Mouse (Mus musculus) midbrain, embryonic 16.5 days (tissue): Measurements from ENCODE around the gene Aph1c. TPM values are rescaled to one million over a fixed set of nuclear protein-coding genes. Genes with fewer than 3 reads are reported as not detected.
"Not testable (repeated sequence)": the region's sequence is repeated elsewhere in the genome, so short reads cannot be mapped to it uniquely, and the experiment has no call there.

Source experiments
- ATAC-seq: fragments of 200-750 bp; cut with Nextera tagmentation; 2 replicates; pipeline ENCODE4 v1.8.0; 2017; ENCODE audit warnings: moderate TSS enrichment
- H3K27ac ChIP-seq: fragments of 300-500 bp; sonication (generic); 2 replicates; pipeline ENCODE4 v1.5.1; 2014; ENCODE audit warnings: mild to moderate bottlenecking, low read length, mixed read lengths
- H3K27me3 ChIP-seq: fragments of 300-500 bp; sonication (generic); 2 replicates; pipeline ENCODE4 v1.6.1; 2014; ENCODE audit warnings: low read depth, low read length, mixed read lengths; ENCODE audit not compliant: control insufficient read depth, insufficient read depth
- H3K36me3 ChIP-seq: fragments of 300-500 bp; sonication (generic); 2 replicates; pipeline ENCODE4 v1.6.1; 2014; ENCODE audit warnings: mild to moderate bottlenecking, low read length, moderate library complexity, mixed read lengths; ENCODE audit not compliant: control insufficient read depth, insufficient read depth
- H3K4me1 ChIP-seq: fragments of 300-500 bp; sonication (generic); 2 replicates; pipeline ENCODE4 v1.6.1; 2014; ENCODE audit warnings: mild to moderate bottlenecking, low read length, mixed read lengths; ENCODE audit not compliant: control insufficient read depth, insufficient read depth
- H3K4me2 ChIP-seq: fragments of 300-500 bp; sonication (generic); 2 replicates; pipeline ENCODE4 v1.6.1; 2014; ENCODE audit warnings: mild to moderate bottlenecking, low read length, mixed read lengths
- H3K4me3 ChIP-seq: fragments of 300-500 bp; sonication (generic); 2 replicates; pipeline ENCODE4 v1.5.1; 2014; ENCODE audit warnings: low read depth, mild to moderate bottlenecking, low read length, moderate library complexity, mixed read lengths
- H3K9ac ChIP-seq: fragments of 300-500 bp; sonication (generic); 2 replicates; pipeline ENCODE4 v1.6.1; 2014; ENCODE audit warnings: low read depth, low read length, mixed read lengths
- H3K9me3 ChIP-seq: fragments of 300-500 bp; sonication (generic); replicated peaks from 2 replicates; pipeline ENCODE4 v1.6.1; 2014; ENCODE audit warnings: mild to moderate bottlenecking, low read length, mixed read lengths; ENCODE audit not compliant: control insufficient read depth, poor library complexity, severe bottlenecking
- WGBS: fragments of 180-500 bp; shearing (Covaris S2); extraction: QIAGEN DNeasy Blood & Tissue Kit; methylation state at CpG from one replicate; pipeline ENCODE4 v1.1.7; 2014; 5-methylcytosine and 5-hydroxymethylcytosine counted together
- polyA plus RNA-seq: library from polyadenylated mRNA; unstranded; fragments of >200 nt; fragmentation: Nextera tagmentation; extraction: Ambion mirVana; gene quantifications from 2 replicates; pipeline ENCODE4 v1.2.1, GENCODE M21; 2015

The Aph1c gene
- polyA plus RNA-seq, 1 experiment from 2014 or later, result 3.0 TPM

- Histone ChIP-seq H3K4me1 (no peaks in the 10 kb centered on the region), H3K36me3 (no peaks in the 10 kb centered on the region), H3K4me2 (no peak overlapping the region), H3K27ac (no peak overlapping the region), H3K27me3 (no peaks in the 10 kb centered on the region), H3K9me3 (peaks cover 6% of the 10 kb centered on the region; the same call in 1 of the 2 replicates), H3K4me3 (no peak overlapping the region), H3K9ac (no peak overlapping the region)
- ATAC-seq, result no peak
Observed at GRCm38 (mm10) chr9:66873531-66873930, 39.0 kb upstream of the Aph1c start.

GRCm38 (mm10) chr9:66873009-66873408 is 38.5 kb upstream of the Aph1c start:
- not testable (repeated sequence) for H3K4me1 ChIP-seq, ATAC-seq, H3K4me3 ChIP-seq, H3K4me2 ChIP-seq, H3K27me3 ChIP-seq, H3K9me3 ChIP-seq, H3K27ac ChIP-seq, H3K9ac ChIP-seq, H3K36me3 ChIP-seq
- WGBS, result 88% methylated on average over 2 of the region's 2 CpGs

GRCm38 (mm10) chr9:66872015-66872727 is 37.6 kb upstream of the Aph1c start:
- ATAC-seq, result no peak
- H3K9me3 ChIP-seq, result peaks cover 6% of the 10 kb centered on the region; the same call in 1 of the 2 replicates
- H3K27ac ChIP-seq, result no peak overlapping the region
- no peaks in the 10 kb centered on the region for H3K4me1 ChIP-seq
- no peak overlapping the region for H3K9ac ChIP-seq
- no peaks in the 10 kb centered on the region for H3K36me3 ChIP-seq
- whole genome bisulfite sequencing, result 81% methylated on average over 10 of the region's 10 CpGs
- H3K27me3 ChIP-seq, result no peaks in the 10 kb centered on the region
- H3K4me3 ChIP-seq, result no peak overlapping the region
- no peak overlapping the region for H3K4me2 ChIP-seq

- no peak for ATAC-seq
- Histone ChIP-seq H3K27me3 (no peaks in the 10 kb centered on the region), H3K27ac (no peak overlapping the region), H3K4me3 (no peak overlapping the region), H3K9ac (no peak overlapping the region), H3K9me3 (no peaks in the 10 kb centered on the region), H3K4me2 (no peak overlapping the region), H3K36me3 (no peaks in the 10 kb centered on the region; the same call in 1 of the 2 replicates), H3K4me1 (no peaks in the 10 kb centered on the region; the same call in 1 of the 2 replicates)
- WGBS, result 61% methylated on average over 3 of the region's 3 CpGs
Observed at GRCm38 (mm10) chr9:66864708-66865107, 30.2 kb upstream of the Aph1c start.

- WGBS, result 30% methylated on average over 3 of the region's 3 CpGs
- no peaks in the 10 kb centered on the region; the same call in 1 of the 2 replicates for H3K4me1 ChIP-seq
- no peak overlapping the region for H3K27ac ChIP-seq
Observed at GRCm38 (mm10) chr9:66863456-66863855, 28.9 kb upstream of the Aph1c start.

GRCm38 (mm10) chr9:66862202-66862601 is 27.7 kb upstream of the Aph1c start:
- no peak overlapping the region for H3K4me2 ChIP-seq
- no peaks in the 10 kb centered on the region for H3K9me3 ChIP-seq
- H3K4me1 ChIP-seq, result no peaks in the 10 kb centered on the region; the same call in 1 of the 2 replicates
- no peak overlapping the region for H3K9ac ChIP-seq
- no peak overlapping the region for H3K4me3 ChIP-seq
- H3K36me3 ChIP-seq, result no peaks in the 10 kb centered on the region; the same call in 1 of the 2 replicates
- 89% methylated on average over 4 of the region's 4 CpGs for WGBS
- H3K27ac ChIP-seq, result no peak overlapping the region
- no peaks in the 10 kb centered on the region for H3K27me3 ChIP-seq
- ATAC-seq, result no peak

More at GRCm38 (mm10) chr9:66863456-66863855, 28.9 kb upstream of the Aph1c start:
- ATAC-seq, result no peak
- Histone ChIP-seq H3K9ac (no peak overlapping the region), H3K36me3 (no peaks in the 10 kb centered on the region; the same call in 1 of the 2 replicates), H3K4me3 (no peak overlapping the region), H3K4me2 (no peak overlapping the region), H3K9me3 (no peaks in the 10 kb centered on the region), H3K27me3 (no peaks in the 10 kb centered on the region)

- H3K9ac ChIP-seq, result no peak overlapping the region
- H3K4me2 ChIP-seq, result no peak overlapping the region
- H3K36me3 ChIP-seq, result no peaks in the 10 kb centered on the region; the same call in 1 of the 2 replicates
- 53% methylated on average over 5 of the region's 5 CpGs for WGBS
- H3K4me3 ChIP-seq, result no peak overlapping the region
- H3K4me1 ChIP-seq, result no peaks in the 10 kb centered on the region; the same call in 1 of the 2 replicates
- 0 out of 2 replicates have a peak overlapping the region, but pooled peaks have one; percentile 6 for H3K27ac ChIP-seq
- H3K9me3 ChIP-seq, result no peaks in the 10 kb centered on the region
- no peaks in the 10 kb centered on the region for H3K27me3 ChIP-seq
- ATAC-seq, result no peak
Observed at GRCm38 (mm10) chr9:66861104-66861767, 26.7 kb upstream of the Aph1c start.

GRCm38 (mm10) chr9:66859523-66859922 is 25.0 kb upstream of the Aph1c start:
- Histone ChIP-seq H3K27ac (no peak overlapping the region), H3K4me2 (no peak overlapping the region), H3K9me3 (no peaks in the 10 kb centered on the region), H3K9ac (no peak overlapping the region), H3K36me3 (no peaks in the 10 kb centered on the region; the same call in 1 of the 2 replicates), H3K4me3 (no peak overlapping the region), H3K27me3 (no peaks in the 10 kb centered on the region), H3K4me1 (no peaks in the 10 kb centered on the region; the same call in 1 of the 2 replicates)
- 95% methylated on average over 5 of the region's 5 CpGs for WGBS
- no peak for ATAC-seq

- Histone ChIP-seq H3K9me3 (no peaks in the 10 kb centered on the region), H3K4me1 (no peaks in the 10 kb centered on the region; the same call in 1 of the 2 replicates), H3K4me2 (no peak overlapping the region), H3K27ac (no peak overlapping the region), H3K27me3 (no peaks in the 10 kb centered on the region), H3K9ac (no peak overlapping the region), H3K4me3 (no peak overlapping the region), H3K36me3 (no peaks in the 10 kb centered on the region; the same call in none of the 2 replicates)
- 76% methylated on average over 7 of the region's 7 CpGs for WGBS
- ATAC-seq, result no peak
Observed at GRCm38 (mm10) chr9:66855865-66856264, 21.3 kb upstream of the Aph1c start.
